Mouse (Mus musculus): ENCODE data around the gene Morn3. TPM values are rescaled to one million over a fixed set of nuclear protein-coding genes. Genes with fewer than 3 reads are reported as not detected.
A peak's percentile ranks its signal among the peaks of the same experiment; 100 is the strongest.
"Not testable (repeated sequence)": the region's sequence is repeated elsewhere in the genome, so short reads cannot be mapped to it uniquely, and the experiment has no call there.

Morn3 gene
- total RNA-seq, 2 experiments from 2014 or later: not detected

GRCm38 (mm10) chr5:123061402-123061749 is 14.6 kb upstream of the Morn3 start:
- DNase-seq (ENCODE audit: low spot score); intact Hi-C loops (cut with DNase I): not testable (repeated sequence)

- intact Hi-C loops (cut with DNase I): no loop called here
- no peak for DNase-seq (ENCODE audit: low spot score)
Measured at GRCm38 (mm10) chr5:123060706-123061401, 14.0 kb upstream of the Morn3 start.

- no peak for DNase-seq (ENCODE audit: low spot score)
- intact Hi-C loops (cut with DNase I): loop anchor here (10.0 kb wide), 1 partner anchor 235 kb away; the partner anchor contains the start of gene Anapc5
Measured at GRCm38 (mm10) chr5:123059757-123060520, 13.1 kb upstream of the Morn3 start.

- intact Hi-C loops (cut with DNase I): loop anchor here (10.0 kb wide), 1 partner anchor 234 kb away; the partner anchor contains the start of gene Anapc5
- no peak for DNase-seq (ENCODE audit: low spot score)
Measured at GRCm38 (mm10) chr5:123058251-123059102, 11.7 kb upstream of the Morn3 start.

GRCm38 (mm10) chr5:123057366-123058250 is 10.8 kb upstream of the Morn3 start:
- DNase-seq (ENCODE audit: low spot score): peak; percentile 99
- intact Hi-C loops (cut with DNase I): loop anchor here (10.0 kb wide), 1 partner anchor 233 kb away; the partner anchor contains the start of gene Anapc5

- intact Hi-C loops (cut with DNase I): loop anchor here (10.0 kb wide), 1 partner anchor 227 kb away; the partner anchor contains the start of gene Anapc5
- no peak for DNase-seq (ENCODE audit: low spot score)
Measured at GRCm38 (mm10) chr5:123051736-123052135, 4.9 kb upstream of the Morn3 start.

- intact Hi-C loops (cut with DNase I): loop anchor here (10.0 kb wide), 1 partner anchor 226 kb away; the partner anchor contains the start of gene Anapc5
- DNase-seq (ENCODE audit: low spot score): no peak
Measured at GRCm38 (mm10) chr5:123050918-123051317, 4.1 kb upstream of the Morn3 start.

GRCm38 (mm10) chr5:123049271-123049670 is 2.5 kb upstream of the Morn3 start:
- intact Hi-C loops (cut with DNase I): no loop called here
- DNase-seq (ENCODE audit: low spot score): no peak

GRCm38 (mm10) chr5:123045561-123046295 is 1.1 kb downstream of the Morn3 start:
- peak; percentile 41 for DNase-seq (ENCODE audit: low spot score)
- intact Hi-C loops (cut with DNase I): loop anchor here (1.0 to 2.0 kb wide), 3 partner anchors 31 to 121 kb away; partner anchors contain the start of gene Orai1

GRCm38 (mm10) chr5:123043856-123044255 is 3.0 kb downstream of the Morn3 start:
- no peak for DNase-seq (ENCODE audit: low spot score)
- intact Hi-C loops (cut with DNase I): loop anchor here (2.0 kb wide), 1 partner anchor 119 kb away; no protein-coding TSS in a partner anchor

- no peak for DNase-seq (ENCODE audit: low spot score)
- intact Hi-C loops (cut with DNase I): no loop called here
Measured at GRCm38 (mm10) chr5:123040796-123041195, 6.0 kb downstream of the Morn3 start.

- peak; percentile 67 for DNase-seq (ENCODE audit: low spot score)
- intact Hi-C loops (cut with DNase I): no loop called here
Measured at GRCm38 (mm10) chr5:123039120-123039752, 7.6 kb downstream of the Morn3 start.

- no peak for DNase-seq (ENCODE audit: low spot score)
- intact Hi-C loops (cut with DNase I): no loop called here
Measured at GRCm38 (mm10) chr5:123038115-123038514, 8.7 kb downstream of the Morn3 start.

GRCm38 (mm10) chr5:123035564-123035963 is 11.3 kb downstream of the Morn3 start:
- DNase-seq (ENCODE audit: low spot score): no peak
- intact Hi-C loops (cut with DNase I): no loop called here

- intact Hi-C loops (cut with DNase I): no loop called here
- DNase-seq (ENCODE audit: low spot score): no peak
Measured at GRCm38 (mm10) chr5:123035089-123035488, 11.7 kb downstream of the Morn3 start.

GRCm38 (mm10) chr5:123033646-123034160 is 13.1 kb downstream of the Morn3 start:
- intact Hi-C loops (cut with DNase I): no loop called here
- DNase-seq (ENCODE audit: low spot score): no peak

- DNase-seq (ENCODE audit: low spot score): no peak
Measured at GRCm38 (mm10) chr5:123031312-123031711, 15.5 kb downstream of the Morn3 start.

GRCm38 (mm10) chr5:123029729-123030128 is 17.1 kb downstream of the Morn3 start:
- intact Hi-C loops (cut with DNase I): no loop called here
- DNase-seq (ENCODE audit: low spot score): no peak

More at GRCm38 (mm10) chr5:123031312-123031711, 15.5 kb downstream of the Morn3 start:
- intact Hi-C loops (cut with DNase I): no loop called here
